Mouse (Mus musculus) frontal cortex, postnatal 25 days (tissue): ENCODE measurements at regions not wholly inside any gene's neighbourhood (a gene's known extent, or its start where the extent isn't known, plus 50 kb on each side); places are given as distances from the start of the nearest gene placed in this dataset.

Experiments
- DNase-seq, 2 experiments: peaks; one replicate each; pipeline ENCODE4 v3.0.0; 2022; ENCODE audit warnings: low spot score in 2 of 2

DNA sequence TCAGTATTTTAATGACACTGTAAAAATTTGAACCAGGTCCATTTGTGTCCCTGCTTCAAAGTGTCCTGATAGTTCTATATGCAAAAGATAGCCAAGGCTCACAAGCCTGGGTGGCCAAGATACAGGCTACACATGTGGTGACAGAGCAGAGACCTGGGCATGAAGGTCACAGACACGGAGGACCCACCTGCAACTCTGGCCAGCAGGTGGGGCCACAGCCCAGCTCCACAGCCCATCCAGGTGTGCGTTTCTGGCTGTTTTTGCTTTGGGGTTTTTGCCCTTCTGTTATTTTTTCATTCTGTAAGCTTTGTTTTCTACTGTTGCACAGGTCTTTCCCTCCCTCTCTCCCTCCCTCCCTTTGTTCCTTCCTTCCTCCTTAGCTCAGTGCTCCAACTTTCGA lies 399.4 kb upstream of the Rora start:
- DNase-seq, result no peak

DNA sequence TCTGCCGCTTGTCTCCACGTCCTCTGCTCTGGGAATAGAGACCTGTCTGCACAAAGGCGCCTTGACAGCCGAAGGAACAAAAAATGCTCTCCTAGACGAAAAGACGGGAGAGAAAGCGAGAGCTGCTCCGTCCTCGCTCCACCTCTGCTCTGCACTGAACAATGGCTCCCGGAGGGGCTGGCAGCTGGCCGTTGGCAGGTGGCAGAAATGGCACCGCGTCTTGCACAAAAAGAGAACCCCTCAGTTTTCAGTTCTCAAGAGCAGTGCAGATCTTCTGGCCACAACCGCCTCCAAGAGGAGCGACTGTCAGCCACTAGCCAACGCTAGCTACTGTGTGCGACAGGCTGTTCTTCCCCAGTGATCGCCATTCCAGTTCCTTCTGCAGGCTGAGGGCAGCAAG lies 385.0 kb upstream of the Rora start:
- no peak for DNase-seq

DNA sequence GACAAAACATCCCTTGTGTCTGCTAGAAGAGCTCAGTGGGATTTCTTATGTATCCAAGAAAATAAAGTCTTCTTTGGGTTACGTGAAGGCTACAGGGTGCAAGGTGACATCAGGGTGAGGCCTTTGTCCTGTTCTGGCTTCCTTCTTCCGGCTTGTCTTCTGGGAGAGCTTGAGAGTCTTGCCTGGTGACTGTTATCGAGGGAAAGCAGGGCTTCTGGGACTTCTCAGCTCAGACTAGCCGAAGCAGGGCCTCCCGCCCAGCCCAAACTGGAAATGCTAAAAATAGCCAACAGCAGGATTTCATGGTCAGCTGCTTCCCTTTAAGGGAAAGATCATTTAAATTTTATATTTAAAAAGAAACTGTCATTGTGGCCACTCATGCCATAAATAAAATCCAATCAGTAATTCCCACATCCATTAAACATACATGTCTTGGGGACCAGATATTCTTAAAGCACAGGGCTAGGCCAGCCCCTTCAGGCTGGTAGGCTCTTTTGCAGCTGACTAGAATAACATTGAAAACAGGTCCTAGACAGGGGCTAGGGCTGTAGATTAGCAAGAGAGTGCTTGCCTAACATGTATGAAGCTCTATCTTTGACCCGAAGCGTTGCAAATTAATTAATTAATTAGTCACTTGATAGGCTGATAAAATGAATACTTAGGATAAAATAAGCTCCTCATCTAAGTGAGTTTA lies 351.2 kb upstream of the Rora start:
- no peak for DNase-seq

DNA sequence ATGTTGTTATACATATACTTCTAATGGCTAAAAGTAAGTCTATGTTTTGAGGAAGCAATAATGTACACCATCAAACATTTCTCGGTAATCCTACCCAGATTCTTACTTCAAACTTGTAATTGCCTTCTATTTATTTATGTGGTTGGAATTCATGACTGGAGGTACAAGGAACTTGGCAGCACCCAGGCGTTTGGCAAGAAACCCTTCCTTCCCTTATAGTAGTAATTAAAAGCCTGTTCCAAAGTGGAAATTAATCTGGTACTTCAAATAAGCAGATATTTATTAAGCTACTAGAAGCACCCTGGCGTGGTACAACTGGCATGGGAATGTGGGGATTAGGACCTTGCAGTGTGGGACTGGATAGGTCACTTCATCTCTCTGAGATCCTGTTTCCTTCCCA lies 322.9 kb upstream of the Rora start:
- no peak for DNase-seq

DNA sequence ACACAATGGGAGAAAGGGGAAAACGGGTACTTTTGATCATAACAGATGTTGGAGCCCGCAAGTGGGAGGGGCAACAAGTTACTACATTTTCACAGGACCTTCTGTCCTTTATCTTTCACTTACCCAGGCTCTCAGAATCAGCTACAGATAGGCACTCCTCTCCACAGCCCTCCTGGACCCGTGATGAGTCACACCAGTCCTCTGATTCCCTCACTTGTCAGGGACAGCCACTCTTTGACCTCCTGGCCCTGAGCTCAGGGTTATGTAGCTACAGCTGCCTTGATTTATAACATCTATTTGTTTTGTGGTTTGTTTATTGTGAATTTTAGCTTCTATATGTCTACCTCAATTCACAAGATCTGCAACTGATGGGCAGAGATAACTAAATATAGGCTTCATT lies 312.7 kb upstream of the Rora start:
- DNase-seq, result no peak

DNA sequence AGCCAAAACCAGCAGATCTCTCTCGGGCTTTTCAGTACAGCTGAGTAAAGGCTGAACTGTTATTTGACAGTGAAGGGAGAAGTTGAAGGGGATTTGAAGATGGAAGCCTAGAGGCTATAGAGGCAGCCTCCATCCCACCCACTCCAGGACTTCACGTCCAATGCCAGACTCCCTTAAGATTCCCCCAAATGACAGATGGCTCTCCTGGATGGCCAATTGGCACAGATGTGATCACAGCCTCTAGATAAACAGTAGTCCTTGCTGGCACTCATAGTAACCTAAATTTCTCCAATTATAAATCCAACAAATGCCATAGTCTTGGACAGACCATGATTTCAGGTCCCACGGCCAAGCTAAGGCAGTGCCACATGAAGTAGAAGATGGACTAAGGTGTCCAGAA lies 312.1 kb upstream of the Rora start:
- no peak for DNase-seq

DNA sequence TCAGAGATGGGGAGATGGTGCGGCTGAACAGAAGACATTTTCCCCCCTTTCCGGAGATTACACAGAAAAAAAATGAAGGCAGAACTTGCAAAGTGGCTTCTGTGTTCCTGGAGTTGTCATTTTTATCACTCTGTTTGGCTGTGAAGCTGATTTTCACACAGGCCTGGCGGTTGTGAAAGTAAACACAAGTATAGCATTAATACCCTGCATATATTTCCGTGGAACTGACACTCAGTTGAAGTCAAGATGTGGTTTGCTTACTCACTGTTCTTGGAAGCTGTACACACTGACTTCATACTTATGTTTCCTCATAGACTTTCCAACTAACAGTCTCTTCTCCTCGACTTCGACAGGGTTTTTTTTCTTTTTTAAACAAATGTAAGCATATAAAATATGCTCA lies 306.2 kb upstream of the Rora start:
- DNase-seq, result no peak

DNA sequence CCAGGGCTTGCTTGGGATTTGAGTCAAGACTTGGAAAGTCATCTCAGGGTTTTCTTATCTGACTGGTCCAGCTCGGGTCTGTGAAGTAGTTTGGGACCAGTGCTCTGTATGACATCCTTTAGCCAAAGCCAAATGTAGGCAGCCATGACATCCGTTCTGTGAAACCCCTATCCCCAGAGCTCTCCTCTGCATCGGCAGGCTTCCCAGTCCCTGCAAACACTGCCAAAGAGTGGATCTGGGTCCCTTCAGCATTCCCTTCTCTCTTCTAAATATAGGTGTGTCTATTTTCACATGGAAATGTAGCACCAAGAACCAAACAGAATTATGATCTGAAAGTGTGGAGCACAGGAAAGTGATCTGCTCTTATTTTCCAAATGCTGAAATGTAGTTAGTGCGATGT lies 302.1 kb upstream of the Rora start:
- no peak for DNase-seq

DNA sequence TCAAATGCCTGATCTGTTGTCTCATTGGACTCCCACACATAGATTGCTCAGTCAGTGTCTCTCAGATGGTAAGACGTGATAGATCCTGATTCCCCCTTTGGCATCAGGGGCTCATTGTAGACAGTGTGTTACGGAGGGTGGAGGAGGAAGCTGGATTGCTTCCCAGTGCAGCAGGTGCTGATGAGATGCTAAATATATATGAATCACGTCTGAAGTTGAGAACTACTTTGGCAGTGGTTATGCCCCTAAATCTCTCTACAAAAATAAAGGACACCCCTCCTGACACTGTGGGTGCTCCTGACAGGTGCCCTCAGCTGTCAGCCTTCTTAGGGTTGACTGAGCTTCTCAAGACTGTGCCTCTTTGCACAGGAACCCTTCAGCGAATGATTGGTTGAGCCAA lies 299.1 kb upstream of the Rora start:
- DNase-seq, result no peak

DNA sequence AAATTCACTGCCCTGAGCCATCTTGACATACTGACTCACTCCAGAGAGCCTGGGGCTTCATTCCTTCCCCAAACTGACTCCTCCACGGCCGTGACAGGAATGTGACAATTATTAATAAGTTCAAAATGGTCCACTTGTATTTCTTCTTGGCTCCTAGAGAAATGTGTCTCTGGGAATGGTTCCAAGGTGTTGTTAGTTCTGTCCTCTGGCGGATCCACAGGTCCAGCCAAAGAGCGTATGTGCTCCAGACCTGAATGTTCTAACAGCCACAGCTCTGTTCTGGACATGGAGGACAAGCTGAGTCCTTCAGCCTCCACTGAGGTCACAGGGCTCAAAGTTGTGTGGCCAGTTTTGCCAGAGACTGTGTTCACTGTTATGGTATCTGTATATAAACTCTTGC lies 297.5 kb upstream of the Rora start:
- no peak for DNase-seq

DNA sequence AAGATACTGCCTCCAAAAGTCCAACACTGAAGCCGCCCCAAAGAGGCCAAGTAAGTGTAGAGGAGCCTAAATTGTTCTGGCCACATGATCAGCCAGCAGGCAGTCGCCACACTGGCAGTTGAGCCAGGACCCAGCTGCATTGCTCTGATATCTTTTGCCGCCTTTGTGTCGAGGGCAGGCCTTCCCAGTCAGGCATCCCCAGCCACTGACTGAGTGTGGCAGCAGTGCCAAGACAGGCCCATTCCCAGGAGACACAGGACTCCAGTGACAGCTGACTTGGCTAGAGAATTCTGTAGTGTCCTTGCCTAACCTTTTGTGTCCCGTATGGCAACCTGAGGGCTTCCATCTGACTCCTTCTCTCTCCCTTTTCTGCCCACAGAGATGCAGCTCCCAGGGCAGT lies 296.4 kb upstream of the Rora start:
- DNase-seq, result no peak

DNA sequence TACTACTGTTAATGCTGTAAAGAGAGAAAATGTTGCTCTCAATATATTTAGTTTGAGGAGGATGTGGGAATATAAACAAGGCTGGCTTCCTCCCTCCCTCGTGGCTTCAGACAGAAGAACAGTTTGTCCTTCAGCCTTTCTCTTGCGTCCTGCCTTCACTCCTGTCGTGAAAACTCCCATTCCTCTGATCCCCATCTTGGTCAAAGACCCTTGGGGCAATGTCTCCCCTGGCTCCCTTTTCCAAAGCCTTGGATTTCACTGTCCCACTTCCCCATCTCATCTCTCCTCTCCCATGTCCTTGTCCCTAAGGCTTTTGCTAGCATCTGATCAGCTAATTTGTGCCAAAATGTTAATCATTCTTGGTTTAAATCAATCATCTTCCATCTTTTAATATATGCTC lies 286.6 kb upstream of the Rora start:
- DNase-seq, result no peak

DNA sequence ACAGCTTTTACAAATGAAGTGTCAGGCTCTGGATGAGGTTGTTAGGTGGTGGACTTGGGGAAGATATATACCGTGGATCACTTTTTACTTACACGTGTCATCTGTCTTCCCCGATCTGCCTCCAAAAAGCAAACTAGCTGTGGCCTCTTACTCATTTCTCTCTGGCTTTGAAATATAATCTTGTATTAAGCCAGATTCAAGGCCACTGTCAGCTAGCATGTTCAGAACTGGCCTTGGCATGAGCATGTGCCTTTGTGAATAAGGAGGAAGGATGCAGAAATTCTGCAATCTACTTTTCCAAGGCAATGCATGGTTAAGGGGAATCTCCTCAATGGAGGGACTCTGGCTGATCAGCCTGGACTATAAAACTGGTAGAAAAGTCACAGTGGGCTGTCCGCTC lies 286.0 kb upstream of the Rora start:
- no peak for DNase-seq

DNA sequence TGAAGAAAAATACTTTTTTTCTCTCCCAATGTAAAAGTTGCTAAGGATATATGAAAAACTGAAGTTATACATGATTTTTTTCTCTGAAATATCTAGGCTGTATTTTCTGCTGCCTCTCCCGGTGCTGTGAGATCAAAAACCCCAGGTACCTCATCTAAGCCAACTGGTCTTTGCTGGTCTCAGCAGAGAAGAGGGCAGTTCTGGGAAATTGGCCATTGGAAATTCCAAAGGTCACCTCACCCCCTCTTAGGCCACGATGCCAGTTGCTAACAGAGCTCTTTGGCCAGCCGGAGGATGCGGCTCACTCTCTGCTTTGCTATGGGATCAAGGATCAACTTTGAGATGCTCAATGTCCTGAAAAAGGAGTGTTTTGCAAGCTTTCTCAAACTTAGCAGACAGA lies 280.9 kb upstream of the Rora start:
- no peak for DNase-seq

DNA sequence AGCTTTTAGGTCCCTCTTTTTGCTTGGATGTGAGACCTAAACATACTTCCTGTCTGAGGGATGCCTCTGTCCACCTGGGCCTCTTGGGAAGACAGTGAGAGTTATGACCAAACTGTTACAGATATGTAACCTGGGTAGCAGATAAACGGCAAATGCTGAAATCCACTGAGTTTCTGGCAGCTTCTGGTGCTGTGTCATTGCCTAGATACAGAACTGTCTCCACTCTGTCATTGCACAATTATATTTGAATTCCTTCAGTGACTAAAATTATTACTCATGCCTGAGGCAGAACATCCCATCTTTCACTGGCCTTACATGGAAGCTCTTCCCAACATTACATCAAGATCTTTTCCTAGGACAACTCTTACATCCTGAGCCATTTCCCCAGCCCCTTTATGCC lies 277.4 kb upstream of the Rora start:
- no peak for DNase-seq

DNA sequence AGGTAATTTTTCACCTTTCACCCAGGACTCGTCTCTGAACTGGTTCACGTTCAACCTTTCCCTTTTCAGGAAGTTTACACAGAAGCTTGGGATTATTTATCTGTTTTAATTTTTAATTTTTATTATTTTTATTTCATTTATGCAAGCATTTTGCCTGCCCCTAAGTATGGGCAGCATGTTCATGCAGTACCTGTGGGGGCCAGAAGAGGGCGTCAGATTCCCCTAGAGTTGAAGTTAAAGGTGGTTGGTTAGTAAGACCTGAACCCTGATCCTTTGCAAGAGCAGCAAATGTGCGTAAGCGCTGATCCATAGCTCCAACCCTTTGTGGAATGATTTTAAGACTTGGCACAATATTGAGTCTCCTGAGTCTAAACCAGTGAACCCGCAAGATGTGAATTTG lies 271.7 kb upstream of the Rora start:
- no peak for DNase-seq

DNA sequence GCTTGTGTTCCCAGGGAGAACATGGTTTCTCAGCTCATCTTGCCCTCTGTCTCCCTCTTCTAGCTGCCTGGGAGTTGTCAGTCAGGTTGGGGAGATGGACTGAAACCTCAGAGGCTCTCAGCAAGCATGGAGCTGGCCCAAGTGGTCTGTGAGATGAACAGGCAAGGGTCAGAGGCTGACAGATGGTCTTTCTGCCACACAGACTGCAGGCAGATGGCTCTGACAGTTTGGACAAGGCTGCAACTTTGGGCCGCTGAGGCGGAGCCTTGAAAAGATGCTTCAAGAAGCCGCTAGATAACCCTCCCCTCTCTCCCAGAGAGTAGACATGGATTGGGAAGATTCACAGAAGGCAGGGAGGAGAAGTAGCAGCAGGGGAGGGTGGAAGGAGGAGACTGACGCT lies 252.7 kb upstream of the Rora start:
- DNase-seq, result no peak

DNA sequence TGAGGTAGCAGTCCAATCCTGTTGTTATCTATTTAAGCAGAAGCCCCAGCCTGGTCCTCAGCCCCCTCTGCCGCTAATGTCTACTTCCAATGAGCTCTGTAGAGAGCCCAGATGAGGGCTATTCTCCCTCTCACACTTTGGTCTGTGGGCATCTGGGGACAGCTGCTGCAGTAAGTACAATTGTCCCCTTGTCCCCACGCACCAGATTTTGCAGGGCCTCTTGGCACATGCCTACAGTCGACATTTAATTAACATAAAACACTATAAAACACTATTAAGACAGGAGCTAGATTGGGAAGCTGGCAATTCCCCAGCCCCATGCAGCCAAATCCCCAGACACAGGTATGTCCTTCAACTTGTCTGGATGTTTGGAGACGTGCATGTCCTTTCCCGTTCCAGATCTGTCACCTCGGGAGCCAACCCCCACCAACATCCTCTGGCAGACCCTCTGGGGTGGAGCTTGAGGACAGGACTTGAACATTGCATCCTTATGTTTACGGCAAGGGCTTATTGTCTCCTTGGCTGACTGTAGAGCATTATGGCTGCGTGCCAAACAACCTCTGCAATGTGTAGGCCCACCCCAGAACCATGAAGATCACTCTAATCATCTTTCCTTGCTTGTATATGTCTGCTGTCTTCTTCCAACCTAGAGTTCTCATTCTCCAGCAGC lies 251.3 kb upstream of the Rora start:
- peak in 1 of 2 experiments; percentile 3 for DNase-seq

DNA sequence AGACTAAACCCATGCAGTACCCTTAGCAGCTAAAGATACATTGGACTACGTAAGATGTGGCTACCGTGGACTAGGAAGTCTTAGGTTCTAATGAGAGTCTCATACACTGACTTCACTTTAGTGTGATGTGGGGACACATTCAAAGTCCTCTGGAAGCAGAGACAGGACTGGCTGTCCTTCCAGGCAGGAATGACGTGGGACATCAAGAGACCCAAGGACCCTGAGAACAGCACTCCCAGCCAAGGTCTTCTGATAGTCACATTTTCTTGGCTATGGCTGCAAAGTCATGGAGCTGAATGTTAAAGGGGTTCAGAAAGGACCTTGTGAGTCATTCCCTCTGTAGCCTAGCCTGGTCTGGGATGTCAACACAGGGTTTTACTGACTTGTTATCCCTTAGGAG lies 250.6 kb upstream of the Rora start:
- DNase-seq, result no peak

DNA sequence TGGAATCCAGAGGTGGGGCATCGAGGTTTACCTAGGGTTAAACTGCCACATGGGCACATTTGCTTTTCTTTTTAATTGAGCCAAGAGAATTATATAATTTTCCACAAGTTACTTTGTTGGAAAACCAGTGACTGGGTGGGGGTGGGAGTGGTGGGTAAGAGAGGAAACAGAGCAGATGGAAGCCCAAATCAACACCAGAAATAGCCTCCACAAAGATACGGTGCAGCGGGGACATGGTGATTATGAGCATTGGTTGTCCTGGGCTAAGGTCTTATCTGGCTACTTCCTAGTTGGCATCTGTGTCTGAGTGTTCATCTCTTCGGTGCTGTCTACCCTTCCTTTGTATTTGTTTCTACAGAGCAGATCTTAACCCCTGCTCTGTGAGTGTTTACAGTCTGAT lies 250.1 kb upstream of the Rora start:
- DNase-seq, result no peak

DNA sequence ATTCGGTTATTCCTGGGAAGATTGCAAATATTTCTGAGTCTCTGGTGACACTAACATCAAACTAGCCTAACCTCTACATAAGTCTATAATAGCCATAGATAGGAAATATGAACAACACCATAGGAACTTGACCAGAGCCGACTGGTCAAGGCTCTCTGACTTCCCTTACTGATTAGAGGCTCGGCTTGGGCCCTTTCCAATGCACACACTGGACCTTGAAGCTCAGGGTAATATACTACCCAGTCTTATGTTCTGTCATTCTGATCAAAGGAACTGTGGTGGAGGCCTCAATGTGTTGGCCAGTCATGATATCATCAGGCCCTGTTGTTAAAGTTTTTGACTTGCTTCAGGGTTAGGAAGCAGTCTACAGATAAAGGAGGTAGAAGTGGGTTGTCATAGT lies 243.8 kb upstream of the Rora start:
- DNase-seq, result no peak

DNA sequence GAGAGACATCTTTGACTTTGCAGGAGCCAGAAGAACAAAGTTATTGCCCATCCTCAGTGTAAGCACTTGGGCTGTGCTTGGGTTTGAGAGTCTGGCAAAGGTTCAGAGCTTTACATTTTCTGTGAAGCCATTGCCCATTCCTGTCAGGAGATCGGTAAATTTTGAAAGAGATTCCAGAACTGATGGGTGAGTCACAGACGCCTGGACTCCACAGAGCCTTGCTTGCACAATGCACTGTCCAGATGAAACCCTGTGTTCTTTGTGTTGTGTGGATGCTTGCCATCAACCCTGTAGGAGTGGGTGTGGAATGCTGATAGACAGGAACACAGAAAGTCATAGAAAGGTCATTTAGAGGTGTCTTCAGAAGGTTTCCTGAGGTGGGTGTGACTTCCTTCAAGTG lies 227.3 kb upstream of the Rora start:
- no peak for DNase-seq

DNA sequence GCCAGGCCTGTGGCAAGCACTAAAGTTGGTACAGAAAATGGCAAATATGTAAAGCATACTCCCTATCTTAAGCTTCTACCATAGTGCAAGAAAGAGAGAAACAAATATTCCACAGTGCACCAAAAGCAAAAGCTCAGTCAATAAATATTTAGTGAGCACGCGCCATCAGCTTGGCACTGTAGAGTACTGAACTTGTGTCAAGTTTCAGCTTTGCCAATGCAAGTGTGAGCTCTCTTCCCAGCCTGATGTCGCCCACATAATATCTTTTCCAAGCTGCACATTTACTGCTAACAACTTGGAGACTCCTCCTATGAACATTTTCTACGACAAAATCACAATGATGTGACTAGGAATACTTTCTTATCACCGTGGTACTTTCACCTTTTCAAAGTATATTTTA lies 190.8 kb upstream of the Rora start:
- no peak for DNase-seq
